Comparison of ENCODE assay signal across 19 mouse cellular contexts in genomic region chr8:118785646-118786045, GRCm38 (mm10).
DNase-seq lines count a peak whose midpoint lies in the region; ATAC-seq lines count a peak whose summit lies in the region.
"Had no signal": no experiment of that assay in that cellular context is flagged by ENCODE, and none has a peak within 500 bp of the region (broad histone marks: within the 10 kb centered on the region; RNA-seq: fewer than 3 reads in every experiment).

No protein-coding gene starts in this region.

- peak; percentile 80 for ATAC-seq in cerebellum, adult (ENCODE audit: insufficient number of reproducible peaks, low FRiP score, low TSS enrichment)
- ATAC-seq in forebrain, embryonic 13.5 days: no peak
- ATAC-seq: forebrain, embryonic 14.5 days had no signal

- WGBS in forebrain, embryonic 13.5 days: 91% methylated on average over 13 of the region's 13 CpGs

- no peaks in the 10 kb centered on the region for H3K36me3 ChIP-seq in forebrain, embryonic 13.5 days (ENCODE audit: poor library complexity, severe bottlenecking)
- H3K36me3 ChIP-seq: hindbrain, embryonic 10.5 days; midbrain, embryonic 12.5 days had no signal

- no peak overlapping the region for H3K9ac ChIP-seq in forebrain, embryonic 13.5 days
- H3K9ac ChIP-seq: liver, embryonic 14.5 days; midbrain, embryonic 12.5 days had no signal

- no peak overlapping the region for H3K27ac ChIP-seq in forebrain, embryonic 13.5 days
- H3K27ac ChIP-seq: heart, adult 2 months; hindbrain, embryonic 10.5 days; liver, embryonic 14.5 days; macrophage; midbrain, embryonic 12.5 days had no signal

- intact Hi-C loops in left cerebral cortex, postnatal 4 days (cut with DNase I): no loop called here

- no peak overlapping the region for H3K4me3 ChIP-seq in forebrain, embryonic 13.5 days
- H3K4me3 ChIP-seq: erythroblast, embryonic 14.5 days; heart, adult 2 months; hindbrain, embryonic 10.5 days; midbrain, embryonic 12.5 days; myocyte had no signal

- H3K4me2 ChIP-seq in forebrain, embryonic 13.5 days: no peak overlapping the region
- H3K4me2 ChIP-seq: midbrain, embryonic 12.5 days had no signal

- H3K27me3 ChIP-seq in forebrain, embryonic 13.5 days: no peaks in the 10 kb centered on the region
- H3K27me3 ChIP-seq: midbrain, embryonic 12.5 days had no signal

- no peaks in the 10 kb centered on the region for H3K4me1 ChIP-seq in forebrain, embryonic 13.5 days
- H3K4me1 ChIP-seq: hindbrain, embryonic 10.5 days; midbrain, embryonic 12.5 days had no signal

- DNase-seq in left cerebral cortex, postnatal 4 days: peak; percentile 83
- no peak for DNase-seq in left cerebral cortex, adult 18-20 months (ENCODE audit: low spot score in 2 of 2)
- peak; percentile 79 for DNase-seq in cerebellum, adult 9-10 months
- no peak for DNase-seq in yolk sac, embryonic 10.5 days (ENCODE audit: low spot score)
- no peak for DNase-seq in thymus, postnatal 4 days
- DNase-seq: adrenal gland, postnatal 10 days; gastrocnemius, postnatal 14 days; heart, adult 2 months; kidney, adult 8-10 months; thymus, postnatal 25 days had no signal

- no peaks in the 10 kb centered on the region for H3K9me3 ChIP-seq in forebrain, embryonic 13.5 days (replicated peaks)
- H3K9me3 ChIP-seq: hindbrain, embryonic 10.5 days; midbrain, embryonic 12.5 days had no signal

Comparison
In these comparisons a context has a peak if more than half of its experiments do, and no peak if none do; other contexts are left out.
1. DNase-seq: peak in left cerebral cortex, postnatal 4 days (single experiment) and cerebellum, adult 9-10 months (single experiment); none in left cerebral cortex, adult 18-20 months (0 of 2), yolk sac, embryonic 10.5 days (single experiment) and thymus, postnatal 4 days (single experiment).